Mouse (Mus musculus): Measurements from ENCODE around the gene Syk.

Gene Syk

DNA sequence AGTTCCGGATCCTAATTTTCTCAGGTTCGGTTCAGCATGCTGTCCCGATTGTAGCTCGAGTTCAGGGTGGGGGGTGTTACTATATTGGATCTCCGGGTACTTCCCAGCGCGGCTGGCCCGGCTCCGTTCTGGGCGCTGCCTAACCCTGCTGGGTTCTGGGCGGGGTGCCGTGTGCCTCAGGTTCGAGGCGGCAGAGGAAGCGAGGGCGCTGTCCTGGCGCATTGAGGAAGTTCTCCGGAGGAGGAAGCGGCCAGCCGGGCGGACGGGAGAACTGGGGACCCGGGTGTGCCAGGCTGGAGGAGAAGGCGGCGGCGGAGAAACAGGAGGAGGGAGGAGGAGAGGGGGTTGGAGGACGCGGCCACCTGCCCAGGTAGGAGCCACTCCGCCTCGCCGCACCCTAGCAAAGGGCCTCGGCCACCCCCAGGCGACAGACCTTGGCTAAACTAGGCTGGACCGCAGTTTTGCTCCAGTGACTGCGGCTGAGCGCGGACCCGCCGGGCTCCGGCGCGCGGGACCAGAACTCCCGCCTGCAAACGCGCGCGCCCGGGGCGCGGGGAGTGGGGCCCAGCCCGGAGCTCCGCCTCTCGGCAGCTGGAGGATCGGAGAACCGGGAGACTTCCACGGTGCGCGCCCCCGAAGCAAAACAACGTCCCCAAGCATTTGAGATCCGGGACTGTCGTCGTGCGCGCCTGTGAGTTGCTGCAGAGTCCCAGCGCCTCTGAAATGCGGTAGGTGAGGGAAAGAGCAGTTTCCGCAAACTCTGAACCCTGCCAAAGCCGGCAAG lies at the start of gene Syk:
Gene Syk, plus strand, starts transcription at position 296 of the 784 bp plus-strand sequence.
- DNase-seq: peak; percentile 68

DNA sequence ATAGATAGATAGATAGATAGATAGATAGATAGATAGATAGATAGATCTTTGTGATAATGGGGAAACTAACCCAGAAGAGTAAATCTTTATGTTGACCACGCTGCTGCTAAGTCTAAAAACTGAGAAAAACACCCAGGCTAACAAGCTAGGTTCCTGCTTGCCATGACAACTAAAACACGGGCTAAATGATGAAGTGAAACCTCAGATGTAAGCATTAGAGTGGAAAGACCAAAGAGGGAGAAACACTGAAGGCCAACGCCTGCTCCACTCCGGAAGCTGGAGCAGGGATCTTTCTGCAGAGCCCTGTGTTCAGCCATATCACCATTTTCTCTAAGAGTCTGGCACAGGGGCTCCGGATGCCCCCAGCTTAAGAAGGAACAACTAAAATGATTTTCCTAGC lies 49.3 kb upstream of the Syk start:
- DNase-seq: no peak

DNA sequence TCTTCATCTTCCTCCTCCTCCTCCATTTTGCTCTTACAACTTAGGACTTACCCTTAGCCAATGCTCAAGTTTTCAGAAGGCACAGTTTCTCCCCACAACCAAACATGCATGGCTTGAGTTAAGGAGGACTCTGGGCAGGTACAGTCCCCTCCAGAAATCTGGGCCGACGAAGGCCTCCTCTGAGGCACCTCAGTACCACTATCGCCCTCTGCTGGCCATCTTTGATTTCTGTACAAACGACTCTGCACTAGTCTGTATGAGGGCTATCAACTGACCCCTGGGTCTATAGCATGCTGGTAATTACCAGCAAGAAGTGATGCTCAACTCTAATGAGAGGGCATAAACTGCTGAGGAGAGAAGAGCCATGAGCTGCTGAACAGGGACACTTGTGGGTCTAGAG lies 47.4 kb upstream of the Syk start:
- DNase-seq: peak; percentile 53

DNA sequence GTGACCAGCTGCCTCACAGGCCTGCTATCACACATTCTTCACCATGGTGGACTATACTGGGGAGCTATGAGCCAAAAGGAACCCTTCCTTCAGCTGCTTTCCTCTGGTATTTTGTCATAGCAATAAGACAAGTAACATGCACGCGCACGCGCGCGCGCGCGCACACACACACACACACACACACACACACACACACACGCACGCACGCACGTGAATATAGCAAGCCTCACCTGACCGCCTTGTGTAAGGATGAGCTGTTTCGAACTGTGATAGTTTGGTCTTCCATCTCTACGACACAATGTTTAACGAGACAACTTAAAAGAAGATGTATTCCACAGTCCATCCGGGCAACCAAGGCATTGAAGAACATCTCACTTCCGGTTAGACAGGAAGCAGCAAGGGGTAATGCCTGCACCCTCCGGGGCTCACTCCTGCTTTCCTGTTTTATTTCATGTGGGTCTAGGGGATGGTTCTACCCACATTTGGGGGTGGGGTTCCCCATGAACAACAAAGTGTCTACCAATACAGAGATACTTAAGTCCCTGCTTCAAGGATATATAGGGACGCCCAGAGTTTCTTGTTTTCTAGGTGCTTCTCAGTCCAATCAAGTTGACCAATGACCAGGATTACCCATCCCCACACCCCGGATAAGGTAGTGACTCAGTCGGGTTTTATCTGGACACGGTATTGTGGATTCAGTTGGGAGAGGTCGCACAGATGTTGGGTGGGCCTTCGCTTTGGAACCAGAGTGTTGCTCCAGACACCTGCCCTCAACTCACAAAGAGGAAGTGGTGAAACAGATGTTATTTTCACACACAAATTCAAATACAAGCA lies 45.0 kb upstream of the Syk start:
- no peak for DNase-seq

DNA sequence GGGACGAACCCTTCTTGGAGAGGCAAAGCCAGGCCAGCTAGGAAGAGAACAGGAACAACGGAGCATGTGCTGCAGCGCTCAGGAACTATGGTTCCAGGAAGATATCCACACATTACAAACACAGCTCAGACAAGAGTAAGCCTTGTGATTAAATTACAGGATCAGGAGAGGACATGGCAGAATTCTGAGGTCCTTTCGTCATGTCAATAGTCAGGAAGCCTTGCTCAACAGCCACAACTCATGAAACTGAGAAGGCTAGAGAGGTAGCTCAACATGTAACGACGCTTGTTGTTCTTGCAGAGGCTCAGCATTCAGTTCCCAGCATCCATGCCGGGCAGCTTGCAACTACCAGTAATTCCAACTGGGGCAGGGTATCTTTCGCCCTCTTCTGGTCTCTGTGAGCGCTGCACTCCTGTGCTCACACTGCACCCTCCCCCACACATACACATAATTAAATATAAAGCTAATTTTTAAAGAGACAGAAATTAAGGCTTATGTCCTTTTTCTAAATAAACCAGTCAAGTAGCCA lies 44.3 kb upstream of the Syk start:
- no peak for DNase-seq

DNA sequence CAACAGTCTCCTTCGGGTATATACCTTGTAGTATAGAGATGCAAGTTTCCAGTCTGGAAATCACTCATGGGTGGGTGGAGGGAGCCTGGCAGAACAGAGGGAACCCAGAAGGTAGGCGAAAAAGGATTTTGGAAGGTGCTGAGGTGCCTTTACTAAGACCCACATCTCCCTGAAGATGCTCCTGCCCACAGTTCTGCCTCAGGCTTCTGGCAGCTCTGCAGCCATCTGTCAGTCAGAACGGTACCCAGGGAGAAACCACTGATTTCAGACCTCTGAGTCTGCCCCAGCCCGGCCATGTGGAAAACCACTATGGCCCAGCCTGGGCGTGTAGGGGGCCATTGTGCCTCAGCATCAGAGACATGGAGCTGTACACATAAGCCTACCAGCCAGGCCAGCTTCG lies 43.5 kb upstream of the Syk start:
- no peak for DNase-seq

DNA sequence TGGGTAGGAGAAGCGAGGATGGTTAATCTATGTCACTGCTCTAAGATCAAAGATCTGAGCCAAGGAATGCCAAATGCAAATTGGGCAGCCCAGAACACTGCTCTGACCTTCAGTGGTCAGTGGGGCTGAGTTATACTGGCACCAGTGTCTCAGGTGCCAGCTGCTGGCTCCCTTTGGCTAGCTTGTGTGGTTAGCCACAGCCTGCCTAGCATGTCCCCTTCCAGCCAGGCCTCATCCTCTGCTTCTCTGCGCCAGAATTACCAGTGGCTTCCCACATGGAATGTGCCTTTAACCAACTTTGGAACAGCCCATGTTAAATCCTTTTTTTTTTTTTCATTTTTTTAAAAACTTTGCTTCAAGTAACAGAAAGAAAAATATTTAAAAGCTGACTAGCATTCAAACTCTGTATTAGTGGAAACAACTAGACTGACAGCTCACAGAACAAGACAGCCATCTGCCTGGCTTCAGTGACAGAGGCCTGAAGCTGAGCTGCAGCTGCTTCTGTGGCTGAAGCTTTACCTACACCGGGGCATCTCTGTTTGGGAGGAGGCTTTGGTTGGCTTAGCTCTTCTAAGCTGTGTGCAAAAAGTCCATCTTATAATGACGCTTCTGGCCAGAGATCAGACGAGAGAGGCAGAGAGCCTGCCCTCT lies 41.5 kb upstream of the Syk start:
- DNase-seq: no peak

DNA sequence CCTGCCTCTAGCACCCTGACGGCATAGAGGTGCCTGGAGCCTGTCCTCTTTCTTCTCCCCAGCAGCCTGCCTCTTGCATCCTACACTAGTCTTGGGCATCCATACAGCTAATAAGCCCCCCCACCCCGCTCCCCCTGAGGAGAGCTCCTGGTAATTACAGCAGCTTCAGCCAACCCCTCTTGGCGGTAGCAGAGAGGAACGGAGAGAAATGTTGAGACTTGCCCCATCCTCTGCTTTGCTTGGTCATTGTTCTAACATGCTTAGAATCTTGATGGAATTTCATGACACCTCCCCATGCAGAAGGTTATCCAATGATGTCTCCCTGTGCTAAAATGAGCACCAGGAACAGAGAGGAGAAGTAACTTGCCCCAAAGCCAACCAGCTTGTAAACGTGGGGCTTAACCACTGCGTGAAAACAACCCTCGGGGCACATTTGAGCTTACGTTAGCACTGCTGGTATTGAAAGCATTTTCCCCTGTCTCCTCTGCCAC lies 40.9 kb upstream of the Syk start:
- DNase-seq: no peak

DNA sequence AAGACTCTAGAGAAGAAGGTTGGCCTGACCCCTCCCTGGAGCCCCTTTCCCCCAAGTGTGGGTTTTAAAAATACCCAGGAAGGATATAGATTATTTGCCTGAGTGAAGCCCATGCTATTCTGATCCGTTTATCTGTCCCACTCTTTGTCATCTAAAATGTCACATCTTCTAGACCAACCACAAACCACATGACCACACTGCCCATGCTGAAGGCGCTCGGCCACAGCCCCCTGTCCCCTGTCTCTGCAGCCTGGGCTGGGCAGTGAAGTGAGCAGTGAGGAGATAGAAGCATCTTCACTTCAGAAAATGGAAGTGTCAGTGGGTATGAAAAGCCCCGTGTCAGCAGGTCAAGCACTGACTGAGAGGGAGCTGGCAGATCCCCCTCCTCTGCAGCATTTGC lies 40.3 kb upstream of the Syk start:
- no peak for DNase-seq

DNA sequence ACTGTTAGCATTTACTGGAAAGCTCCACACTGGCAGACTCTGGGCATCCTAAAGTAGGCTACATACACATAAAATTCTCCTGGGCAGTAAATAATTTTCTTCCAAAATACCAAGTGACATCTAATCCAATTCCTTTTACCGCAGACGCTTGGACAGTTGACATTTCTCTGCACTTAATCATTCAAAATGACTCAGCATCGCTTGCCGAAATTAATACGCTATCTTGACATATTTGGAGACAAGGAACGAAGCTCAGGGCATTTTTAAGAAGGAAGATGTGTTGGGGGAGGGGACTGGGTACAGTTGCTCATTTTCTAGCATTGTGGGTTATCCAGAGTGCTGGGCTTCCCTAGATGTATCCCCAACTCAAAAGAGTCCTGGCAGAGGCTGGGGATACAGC lies 36.7 kb upstream of the Syk start:
- no peak for DNase-seq

DNA sequence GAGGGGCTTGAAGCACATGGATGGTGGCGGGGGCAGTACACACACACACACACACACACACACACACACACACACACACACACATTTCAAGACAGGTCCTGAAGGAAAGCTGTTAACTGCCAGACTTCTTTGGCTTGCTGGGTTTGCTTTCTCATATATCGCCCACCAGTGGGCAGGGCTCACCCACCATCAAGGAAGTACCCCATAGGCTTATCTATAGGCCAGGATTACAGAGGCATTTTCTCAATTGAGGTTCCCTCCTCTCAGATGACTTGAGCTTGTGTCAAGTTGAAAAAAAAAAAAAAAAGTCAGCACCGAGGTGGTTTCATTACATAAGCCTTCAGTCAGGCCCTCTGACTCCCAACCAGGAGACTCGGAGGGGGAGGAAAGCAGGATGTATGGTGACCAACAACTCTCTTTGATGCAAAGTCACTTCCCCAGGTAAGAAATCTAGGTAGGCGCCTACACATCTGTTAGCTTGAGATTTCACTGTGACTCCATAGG lies 32.2 kb upstream of the Syk start:
- DNase-seq: no peak

DNA sequence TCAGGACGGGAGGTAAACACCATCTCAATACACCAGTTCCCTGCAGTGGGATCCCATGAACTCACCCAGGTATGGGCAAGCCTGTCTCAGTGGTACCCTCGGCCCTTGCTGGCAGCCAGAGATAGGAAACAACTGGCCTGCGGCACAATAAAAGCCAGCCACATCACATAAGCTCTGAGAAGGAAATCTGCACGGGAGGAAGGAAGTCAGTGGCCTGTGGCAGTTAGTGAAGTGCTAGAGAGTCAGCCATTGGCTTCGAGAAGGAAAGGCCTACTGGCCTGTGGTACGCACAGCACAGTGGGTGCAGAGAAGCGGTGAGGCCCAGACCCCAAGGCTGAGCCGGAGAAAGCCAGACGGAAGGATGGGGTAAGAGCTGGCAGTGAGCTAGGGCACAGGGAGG lies 31.7 kb upstream of the Syk start:
- no peak for DNase-seq

DNA sequence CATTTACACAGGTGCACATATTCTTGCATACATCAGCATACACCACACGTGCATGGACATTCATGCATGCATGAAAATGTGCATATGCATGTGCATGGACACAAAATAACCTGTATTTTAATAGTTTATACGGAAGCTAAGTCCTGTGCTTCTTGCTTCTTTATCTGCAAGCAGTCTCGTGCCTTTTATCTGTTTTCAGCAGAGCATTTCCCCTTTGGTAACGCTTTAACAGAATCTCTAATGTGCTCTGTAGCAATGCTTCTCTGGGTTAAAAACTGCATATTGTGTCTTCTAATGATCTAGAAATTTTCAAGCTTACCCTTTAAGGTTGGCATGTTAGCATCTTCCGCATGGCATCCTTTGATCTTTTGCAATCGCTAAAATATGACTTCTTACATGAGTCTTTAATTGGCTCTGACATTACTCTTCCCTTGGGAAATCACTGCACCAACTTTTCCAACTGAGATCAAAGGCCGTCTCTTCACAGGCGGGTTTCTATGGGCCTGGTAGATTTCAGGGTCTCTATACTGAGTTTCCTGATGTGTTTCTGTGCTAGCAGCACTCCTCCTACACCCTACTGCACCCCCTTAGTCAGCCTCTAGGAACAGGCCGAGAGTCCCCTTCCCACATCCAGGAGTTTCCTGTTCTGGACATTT lies 30.0 kb upstream of the Syk start:
- DNase-seq: no peak

DNA sequence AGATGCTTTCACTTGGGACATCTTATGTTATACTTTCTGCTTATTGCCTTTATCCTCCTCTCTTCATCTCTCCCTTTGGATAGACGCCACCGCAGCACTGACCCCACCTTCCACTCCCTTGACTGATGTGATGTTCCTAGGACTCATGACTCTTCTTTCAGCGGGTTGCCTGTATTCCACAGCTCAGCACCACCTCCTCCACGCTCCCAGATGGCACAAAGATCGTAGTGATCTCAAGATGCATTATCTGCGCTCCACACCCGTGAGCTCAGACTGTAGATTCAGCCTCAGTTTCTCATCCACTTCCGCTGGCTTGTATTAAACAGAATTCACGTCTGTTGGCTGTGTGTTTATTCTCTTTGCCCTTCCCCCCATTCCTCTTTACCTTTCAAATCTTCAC lies 28.3 kb upstream of the Syk start:
- no peak for DNase-seq

DNA sequence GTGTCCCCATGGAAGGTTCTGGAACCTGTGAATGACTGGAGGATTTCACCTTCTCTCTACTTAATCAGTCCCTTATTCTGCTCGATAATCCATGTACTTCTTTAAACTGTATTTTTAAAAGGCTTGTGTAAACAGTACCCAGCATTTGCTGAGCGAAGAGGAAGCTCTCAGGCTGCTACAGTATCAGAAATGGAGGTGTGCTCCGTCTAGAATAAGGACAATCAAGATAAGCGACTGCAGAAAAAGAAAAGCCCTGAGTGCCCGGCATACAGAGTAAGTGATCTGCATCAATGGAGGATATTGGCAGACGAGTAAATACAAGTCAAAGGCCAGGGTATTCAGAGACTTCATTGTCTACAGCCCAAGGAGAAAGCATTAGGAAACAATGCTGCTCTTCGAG lies 25.6 kb upstream of the Syk start:
- DNase-seq: no peak

DNA sequence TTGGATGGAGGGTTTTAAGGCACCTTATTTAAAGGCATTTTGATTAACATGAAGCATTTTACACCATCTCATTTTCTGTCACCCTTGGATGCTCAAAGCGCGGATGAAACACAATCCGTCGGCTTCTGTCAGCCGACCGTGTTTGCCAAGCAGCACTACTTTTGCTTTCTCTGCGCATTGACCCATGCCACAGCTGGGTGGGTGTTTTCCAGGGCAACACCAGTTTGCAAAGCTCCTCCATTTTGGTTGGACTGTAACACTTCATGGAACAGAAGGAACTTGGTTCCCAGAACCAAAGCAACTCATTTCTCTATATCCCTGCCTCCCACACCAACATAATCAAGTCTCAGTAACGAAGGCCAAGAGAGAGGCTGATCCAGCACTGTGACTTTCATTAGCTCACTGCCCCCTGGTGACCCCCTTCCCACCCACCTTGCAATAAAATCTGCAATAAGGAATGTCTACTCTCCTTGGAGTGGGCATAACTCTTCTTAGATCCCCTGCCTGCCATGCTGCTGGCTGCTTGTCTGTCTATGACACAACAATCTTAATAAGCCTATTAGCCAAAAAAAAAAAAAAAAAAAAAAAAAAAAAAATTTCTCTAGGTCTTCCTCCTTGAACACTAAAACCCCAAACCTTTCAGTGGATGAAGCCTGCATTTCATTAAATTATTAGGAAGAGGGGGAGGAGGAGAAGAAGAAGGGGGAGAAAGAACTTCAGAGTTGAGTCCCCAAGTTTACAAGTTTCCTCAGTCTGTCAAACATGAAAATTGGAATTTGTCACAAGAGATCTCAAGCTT lies 21.4 kb upstream of the Syk start:
- no peak for DNase-seq

DNA sequence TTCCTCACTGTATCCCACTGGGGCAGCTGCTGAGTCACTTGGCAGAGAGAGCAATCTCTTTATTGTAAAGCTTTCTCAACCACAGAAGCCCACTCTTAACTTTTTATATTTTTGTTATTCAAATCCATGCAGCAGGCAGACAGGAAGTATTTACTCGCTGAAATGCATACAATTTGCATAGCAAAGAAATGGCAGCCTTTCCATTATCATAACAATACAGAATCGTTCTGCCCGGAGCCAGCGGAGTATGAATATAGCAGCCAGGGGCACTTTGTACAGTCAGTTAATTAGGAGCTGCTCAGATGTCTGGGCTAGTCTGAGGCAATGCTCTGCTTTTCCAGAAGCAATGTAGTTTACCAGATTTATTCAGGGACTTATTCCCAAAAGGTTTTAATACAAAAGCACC lies 20.8 kb upstream of the Syk start:
- no peak for DNase-seq

DNA sequence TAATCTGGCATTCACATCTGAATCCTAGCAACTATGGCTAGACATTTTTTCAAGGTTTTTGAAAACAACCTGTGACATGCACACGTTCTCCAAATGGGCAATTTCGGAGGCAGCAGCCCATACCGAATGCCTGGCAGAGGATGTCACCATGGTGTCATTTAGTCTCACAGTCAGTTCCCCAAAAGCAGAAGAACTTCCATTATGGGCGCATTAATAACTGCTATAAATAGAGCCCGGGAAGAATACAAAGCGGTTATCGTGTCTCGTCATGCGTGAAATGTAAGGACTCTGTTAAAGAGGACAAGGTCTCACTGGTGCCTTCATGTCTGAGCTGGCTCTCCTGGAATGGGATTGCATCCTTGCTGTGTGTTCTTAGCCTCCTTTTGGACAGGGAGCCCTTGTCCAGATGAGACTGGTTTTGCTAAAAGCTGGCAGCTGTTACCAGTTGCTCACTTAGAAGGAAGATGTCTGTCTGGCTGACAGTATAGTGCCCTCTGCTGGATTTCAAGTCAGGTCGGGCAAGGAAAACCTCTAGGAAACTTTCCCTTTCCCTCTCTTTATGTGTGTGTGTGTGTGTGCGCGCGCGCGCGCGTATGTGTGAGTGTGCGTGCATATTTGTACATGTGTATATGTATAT lies 17.8 kb upstream of the Syk start:
- no peak for DNase-seq

DNA sequence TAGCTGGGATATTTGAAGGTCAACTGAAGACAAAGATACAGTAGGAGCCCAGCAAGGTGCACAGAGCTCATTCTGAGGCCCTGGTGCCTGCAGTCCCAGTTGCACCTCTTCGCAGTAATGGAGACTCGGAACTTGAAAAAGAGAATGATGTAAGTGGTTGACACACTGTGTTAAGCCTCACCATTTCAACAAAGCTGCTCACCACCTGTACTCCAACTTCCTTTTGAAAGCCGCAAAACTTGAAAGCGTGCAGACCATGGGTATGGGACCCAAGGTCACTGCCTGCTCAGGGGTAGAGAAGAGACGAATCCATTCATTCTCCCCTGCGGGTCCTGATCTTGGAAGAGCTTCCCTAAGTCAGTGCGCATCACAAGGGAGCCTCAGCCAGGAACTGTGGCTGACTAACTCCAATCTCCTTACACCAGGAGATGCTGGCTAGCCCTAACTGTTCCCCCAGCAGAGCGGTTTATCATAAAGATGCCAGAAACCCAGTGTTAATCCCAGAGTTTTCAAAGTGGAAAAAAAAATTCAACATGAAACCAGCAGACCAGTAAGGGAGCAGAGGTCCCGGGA lies 16.7 kb upstream of the Syk start:
- no peak for DNase-seq

DNA sequence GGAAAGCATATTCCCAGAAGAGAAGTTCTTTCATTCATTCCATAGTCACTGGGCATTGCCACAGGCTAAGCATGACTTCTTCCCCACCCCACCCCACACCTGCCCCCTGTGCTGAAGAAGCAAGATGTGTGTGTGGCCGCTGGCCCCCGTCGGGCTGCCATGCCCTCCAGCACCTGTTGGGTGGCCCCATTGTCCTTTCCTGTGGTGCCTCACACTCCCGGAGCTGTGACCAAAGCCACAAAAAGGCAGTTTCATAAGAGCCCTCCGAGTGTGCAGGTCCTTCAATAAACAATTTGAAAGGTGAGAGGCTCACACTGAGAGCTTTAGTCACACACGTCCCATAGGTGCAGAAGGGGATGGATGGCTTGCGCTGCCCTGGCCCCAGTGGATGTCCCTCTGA lies 16.2 kb upstream of the Syk start:
- DNase-seq: no peak

DNA sequence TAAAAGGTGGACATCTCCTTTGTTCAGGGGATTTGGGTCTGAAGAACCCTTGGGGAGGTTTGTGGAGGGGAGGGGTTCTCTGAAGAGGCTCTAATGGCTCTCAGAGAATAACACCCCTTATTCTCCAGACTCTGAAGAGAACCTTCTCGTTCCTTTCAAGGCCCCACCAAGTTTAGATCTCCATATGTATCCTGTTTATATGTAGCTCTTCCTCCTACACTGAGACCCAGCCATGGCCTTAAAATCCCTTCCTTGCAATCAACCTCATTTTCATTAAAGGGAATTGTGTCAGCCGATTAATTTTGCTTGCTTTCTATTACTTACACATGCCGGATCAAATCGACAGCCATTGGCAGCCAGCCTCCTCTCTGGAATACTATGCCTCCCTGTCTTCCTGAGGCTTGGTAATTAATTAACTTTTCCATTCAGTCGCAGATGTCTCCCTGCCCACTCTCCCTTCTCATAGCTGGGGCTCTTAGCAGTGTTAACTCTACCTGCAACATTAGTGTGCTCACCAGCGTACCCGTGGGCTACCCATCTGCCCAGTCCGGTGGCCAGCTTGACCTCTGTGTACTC lies 13.7 kb upstream of the Syk start:
- DNase-seq: no peak
